Mouse (Mus musculus) naive thymus-derived CD4-positive, alpha-beta T cell, adult 5 months (primary cell): ENCODE results near the gene Vps54. TPM values are rescaled to one million over a fixed set of nuclear protein-coding genes. Genes with fewer than 3 reads are reported as not detected.

Experiments used
- polyA plus RNA-seq: library from polyadenylated mRNA; unstranded; fragments of 100-300 nt; shearing (Covaris generic); gene quantifications from one replicate; pipeline ENCODE4 v1.2.1, GENCODE M21; 2017

Vps54 gene
- polyA plus RNA-seq = 45.2 TPM

GRCm38 (mm10) chr11:21239021-21239661, at the start of gene Vps54:
Vps54 (plus strand) TSS chr11:21239281.

Other genes with a start within 250 kb of the Vps54 start
- 367 TPM for gene Peli1, start 148.0 kb upstream of the Vps54 start, polyA plus RNA-seq
- 33.3 TPM for gene Ugp2, start 131.9 kb downstream of the Vps54 start, polyA plus RNA-seq